Mouse (Mus musculus): ENCODE data around the gene Hist1h2aa. TPM values are rescaled to one million over a fixed set of nuclear protein-coding genes. Genes with fewer than 3 reads are reported as not detected.

Hist1h2aa gene
- polyA plus RNA-seq, 1 experiment, result not detected

GRCm38 (mm10) chr13:23910121-23910520, 24.1 kb upstream of the Hist1h2aa start:
- H3K27ac ChIP-seq (ENCODE audit: control insufficient read depth, insufficient read depth, low read depth, low read length, poor library complexity), result no peak overlapping the region
- WGBS, result 24% methylated on average over 5 of the region's 5 CpGs
- H3K4me1 ChIP-seq (ENCODE audit: control insufficient read depth, insufficient read depth, low read length), result peaks cover 2% of the 10 kb centered on the region; the same call in 1 of the 2 replicates
- no peak overlapping the region for H3K4me3 ChIP-seq (replicated peaks; ENCODE audit: control insufficient read depth, low read depth, low read length)
- no peak for TF ChIP-seq CTCF (IDR thresholded peaks at IDR 0.05; ENCODE audit: control insufficient read depth, insufficient read depth, low read length)
- no peak for TF ChIP-seq POLR2A (IDR thresholded peaks at IDR 0.05; ENCODE audit: borderline replicate concordance, control insufficient read depth, low read depth, low read length)

DNA sequence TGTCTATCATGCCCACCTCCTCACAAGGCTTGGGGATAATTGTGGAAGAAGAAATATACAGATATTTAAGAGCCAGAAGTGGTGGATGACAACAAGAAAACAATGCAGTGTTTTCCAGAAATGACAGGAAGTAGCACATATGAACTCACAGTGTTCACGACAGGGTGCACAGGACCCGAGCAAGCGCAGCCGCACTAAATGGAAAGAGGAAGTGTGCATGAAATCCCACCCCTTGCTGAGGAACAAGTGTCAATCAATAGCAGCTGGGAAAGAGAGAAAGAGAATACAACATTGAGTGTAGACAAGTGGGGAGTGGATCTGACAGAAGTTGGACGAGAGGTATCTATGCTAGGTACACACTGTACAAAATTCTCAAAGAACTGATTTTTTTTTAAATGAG, 22.9 kb upstream of the Hist1h2aa start:
- peaks cover 2% of the 10 kb centered on the region; the same call in 1 of the 2 replicates for H3K4me1 ChIP-seq (ENCODE audit: control insufficient read depth, insufficient read depth, low read length)
- TF ChIP-seq POLR2A (IDR thresholded peaks at IDR 0.05; ENCODE audit: borderline replicate concordance, control insufficient read depth, low read depth, low read length) (no peak), CTCF (IDR thresholded peaks at IDR 0.05; ENCODE audit: control insufficient read depth, insufficient read depth, low read length) (no peak)
- WGBS, result 12% methylated on average over 5 of the region's 5 CpGs
- H3K4me3 ChIP-seq (replicated peaks; ENCODE audit: control insufficient read depth, low read depth, low read length), result no peak overlapping the region
- no peak overlapping the region for H3K27ac ChIP-seq (ENCODE audit: control insufficient read depth, insufficient read depth, low read depth, low read length, poor library complexity)

GRCm38 (mm10) chr13:23913791-23914306, 20.4 kb upstream of the Hist1h2aa start:
- TF ChIP-seq CTCF (IDR thresholded peaks at IDR 0.05; ENCODE audit: control insufficient read depth, insufficient read depth, low read length) (no peak), POLR2A (IDR thresholded peaks at IDR 0.05; ENCODE audit: borderline replicate concordance, control insufficient read depth, low read depth, low read length) (no peak)
- H3K4me1 ChIP-seq (ENCODE audit: control insufficient read depth, insufficient read depth, low read length), result peaks cover 2% of the 10 kb centered on the region; the same call in 1 of the 2 replicates
- no peak overlapping the region for H3K4me3 ChIP-seq (replicated peaks; ENCODE audit: control insufficient read depth, low read depth, low read length)
- WGBS, result 6% methylated on average over 6 of the region's 6 CpGs
- peak overlapping the region; percentile 66; the same call in 1 of the 2 replicates for H3K27ac ChIP-seq (ENCODE audit: control insufficient read depth, insufficient read depth, low read depth, low read length, poor library complexity)

GRCm38 (mm10) chr13:23914376-23915167, 19.7 kb upstream of the Hist1h2aa start, which contains the start of gene Slc17a4:
Gene Slc17a4 (minus strand): TSS chr13:23915009.
- no peak for TF ChIP-seq POLR2A (IDR thresholded peaks at IDR 0.05; ENCODE audit: borderline replicate concordance, control insufficient read depth, low read depth, low read length)
- TF ChIP-seq CTCF (IDR thresholded peaks at IDR 0.05; ENCODE audit: control insufficient read depth, insufficient read depth, low read length), result no peak
- H3K4me1 ChIP-seq (ENCODE audit: control insufficient read depth, insufficient read depth, low read length), result peaks cover 2% of the 10 kb centered on the region; the same call in 1 of the 2 replicates
- H3K27ac ChIP-seq (ENCODE audit: control insufficient read depth, insufficient read depth, low read depth, low read length, poor library complexity), result peak within 1 kb of the TSS; percentile 67
- 56% methylated on average over 9 of the region's 9 CpGs for WGBS
- no peak within 1 kb of the TSS for H3K4me3 ChIP-seq (replicated peaks; ENCODE audit: control insufficient read depth, low read depth, low read length)

GRCm38 (mm10) chr13:23916132-23916531, 18.1 kb upstream of the Hist1h2aa start:
- no peak overlapping the region for H3K4me3 ChIP-seq (replicated peaks; ENCODE audit: control insufficient read depth, low read depth, low read length)
- no peak overlapping the region for H3K27ac ChIP-seq (ENCODE audit: control insufficient read depth, insufficient read depth, low read depth, low read length, poor library complexity)
- no peak for TF ChIP-seq POLR2A (IDR thresholded peaks at IDR 0.05; ENCODE audit: borderline replicate concordance, control insufficient read depth, low read depth, low read length)
- TF ChIP-seq CTCF (IDR thresholded peaks at IDR 0.05; ENCODE audit: control insufficient read depth, insufficient read depth, low read length), result no peak
- H3K4me1 ChIP-seq (ENCODE audit: control insufficient read depth, insufficient read depth, low read length), result peaks cover 2% of the 10 kb centered on the region; the same call in 1 of the 2 replicates
- 82% methylated on average over 1 of the region's 1 CpGs for WGBS

DNA sequence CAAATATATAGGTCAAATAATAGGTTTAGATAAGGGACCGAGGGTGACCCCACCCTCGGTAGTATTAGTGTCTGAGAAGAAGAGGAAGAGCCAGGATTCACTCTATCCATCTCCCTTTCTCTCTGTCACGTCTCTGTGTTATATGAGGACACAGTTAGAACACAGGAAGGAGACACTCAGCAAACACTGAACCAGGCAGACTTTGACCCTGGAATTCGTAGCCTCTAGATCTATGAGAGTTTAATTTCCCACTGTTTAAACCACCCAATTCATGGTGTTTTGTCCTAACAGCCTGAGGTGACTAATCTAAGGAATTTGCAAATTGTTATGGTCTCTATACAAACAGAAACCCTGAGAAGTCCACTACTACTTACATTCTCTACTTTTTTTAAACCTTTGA, 16.6 kb upstream of the Hist1h2aa start:
- 59% methylated on average over 4 of the region's 4 CpGs for WGBS
- no peak for TF ChIP-seq CTCF (IDR thresholded peaks at IDR 0.05; ENCODE audit: control insufficient read depth, insufficient read depth, low read length)
- no peak for TF ChIP-seq POLR2A (IDR thresholded peaks at IDR 0.05; ENCODE audit: borderline replicate concordance, control insufficient read depth, low read depth, low read length)
- H3K4me3 ChIP-seq (replicated peaks; ENCODE audit: control insufficient read depth, low read depth, low read length), result no peak overlapping the region
- H3K4me1 ChIP-seq (ENCODE audit: control insufficient read depth, insufficient read depth, low read length), result peaks cover 1% of the 10 kb centered on the region; the same call in 1 of the 2 replicates
- H3K27ac ChIP-seq (ENCODE audit: control insufficient read depth, insufficient read depth, low read depth, low read length, poor library complexity), result no peak overlapping the region

DNA sequence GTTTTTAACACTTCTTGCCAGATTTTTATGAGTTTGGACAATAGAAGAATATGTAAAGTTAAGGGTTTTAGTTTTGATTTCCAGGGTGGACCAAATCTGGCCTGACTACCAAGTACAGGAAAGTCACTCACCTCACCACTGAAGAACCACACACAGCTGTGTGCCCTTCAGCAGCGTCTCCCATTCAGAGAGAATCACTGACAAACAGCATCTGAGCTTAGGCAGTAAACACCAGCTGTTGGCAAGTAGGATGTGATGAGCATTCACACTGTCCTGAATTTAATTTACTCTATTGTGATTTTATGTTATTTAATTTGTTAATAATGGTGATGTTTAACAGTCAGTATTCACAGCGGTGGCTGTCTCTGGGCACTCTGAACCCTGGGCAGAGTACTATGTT, 8.5 kb upstream of the Hist1h2aa start:
- TF ChIP-seq POLR2A (IDR thresholded peaks at IDR 0.05; ENCODE audit: borderline replicate concordance, control insufficient read depth, low read depth, low read length) (no peak), CTCF (IDR thresholded peaks at IDR 0.05; ENCODE audit: control insufficient read depth, insufficient read depth, low read length) (no peak)
- Histone ChIP-seq H3K27ac (ENCODE audit: control insufficient read depth, insufficient read depth, low read depth, low read length, poor library complexity) (no peak overlapping the region; the same call in 1 of the 2 replicates), H3K4me3 (replicated peaks; ENCODE audit: control insufficient read depth, low read depth, low read length) (no peak overlapping the region), H3K4me1 (ENCODE audit: control insufficient read depth, insufficient read depth, low read length) (no peaks in the 10 kb centered on the region)
- WGBS, result 76% methylated on average over 2 of the region's 2 CpGs

- no peak overlapping the region for H3K27ac ChIP-seq (ENCODE audit: control insufficient read depth, insufficient read depth, low read depth, low read length, poor library complexity)
- H3K4me3 ChIP-seq (replicated peaks; ENCODE audit: control insufficient read depth, low read depth, low read length), result no peak overlapping the region
- H3K4me1 ChIP-seq (ENCODE audit: control insufficient read depth, insufficient read depth, low read length), result no peaks in the 10 kb centered on the region
- 62% methylated on average over 3 of the region's 3 CpGs for WGBS
- TF ChIP-seq CTCF (IDR thresholded peaks at IDR 0.05; ENCODE audit: control insufficient read depth, insufficient read depth, low read length), result no peak
- no peak for TF ChIP-seq POLR2A (IDR thresholded peaks at IDR 0.05; ENCODE audit: borderline replicate concordance, control insufficient read depth, low read depth, low read length)
Measured at GRCm38 (mm10) chr13:23928637-23929036, 5.6 kb upstream of the Hist1h2aa start.

Data from bone marrow, adult 2 months (tissue).